Mouse (Mus musculus) CD4-positive helper T cell, adult 2 months (primary cell): ENCODE results near the gene Plcl2.
"Not testable (repeated sequence)": the region's sequence is repeated elsewhere in the genome, so short reads cannot be mapped to it uniquely, and the experiment has no call there.

Source experiments
- DNase-seq: peaks from one replicate; pipeline ENCODE4 v3.0.0-alpha.2; 2012; ENCODE audit warnings: low read depth, missing footprints, low spot score

Gene Plcl2

DNA sequence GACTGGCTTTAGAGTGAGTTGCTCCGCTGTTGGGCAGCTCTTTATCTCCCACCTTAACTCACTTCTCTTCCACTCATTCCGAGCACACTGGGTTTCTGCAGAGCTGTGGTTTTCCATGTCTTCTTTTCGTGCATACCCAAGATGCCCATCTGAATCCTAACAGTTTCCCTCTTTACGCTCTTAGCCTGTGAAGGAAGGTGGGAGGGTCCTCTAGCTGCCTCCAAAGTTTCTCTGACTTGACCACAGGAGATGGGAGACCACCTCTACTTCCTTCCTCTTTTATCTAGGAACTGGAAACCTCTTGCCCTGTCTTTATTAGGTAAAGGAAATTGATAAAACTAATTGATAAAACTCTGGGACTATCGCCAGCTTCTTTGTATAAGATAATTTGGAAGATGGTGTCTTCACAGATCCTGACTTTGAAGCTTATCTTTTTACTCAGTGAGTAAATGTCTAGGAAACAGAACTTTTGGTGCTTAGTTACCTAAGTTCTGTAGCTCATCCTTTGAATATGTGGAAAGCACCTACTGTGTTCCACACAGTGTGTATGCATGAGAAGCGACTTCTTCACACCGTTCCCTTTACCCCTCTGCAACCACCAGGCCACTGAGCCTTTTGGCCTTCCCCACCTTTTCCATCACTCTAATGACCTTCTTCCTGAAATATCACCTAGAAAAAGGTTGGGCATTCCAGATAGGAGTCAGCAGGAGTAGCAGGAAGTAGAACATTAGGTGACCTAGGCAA lies 111.8 kb downstream of the Plcl2 start:
- no peak for DNase-seq

DNA sequence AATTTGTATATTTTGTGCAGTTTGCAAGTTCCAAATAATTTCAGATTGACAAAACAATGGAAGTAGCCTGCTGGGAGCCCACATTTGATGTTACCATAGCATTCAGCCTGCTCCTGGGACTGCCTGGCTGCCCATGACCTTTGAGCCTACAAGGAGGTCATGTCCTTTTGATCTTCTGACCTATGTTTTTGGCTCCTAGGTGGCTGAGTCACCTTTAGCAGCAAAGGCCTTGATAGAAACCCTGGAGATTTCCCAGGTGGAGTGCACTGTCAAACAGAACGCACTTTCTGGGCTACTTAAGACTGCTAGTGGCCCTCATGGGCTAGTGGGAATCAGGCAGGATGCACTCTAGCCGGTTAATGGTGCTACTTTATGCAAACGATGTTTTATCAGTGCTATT lies 112.8 kb downstream of the Plcl2 start:
- DNase-seq: no peak

DNA sequence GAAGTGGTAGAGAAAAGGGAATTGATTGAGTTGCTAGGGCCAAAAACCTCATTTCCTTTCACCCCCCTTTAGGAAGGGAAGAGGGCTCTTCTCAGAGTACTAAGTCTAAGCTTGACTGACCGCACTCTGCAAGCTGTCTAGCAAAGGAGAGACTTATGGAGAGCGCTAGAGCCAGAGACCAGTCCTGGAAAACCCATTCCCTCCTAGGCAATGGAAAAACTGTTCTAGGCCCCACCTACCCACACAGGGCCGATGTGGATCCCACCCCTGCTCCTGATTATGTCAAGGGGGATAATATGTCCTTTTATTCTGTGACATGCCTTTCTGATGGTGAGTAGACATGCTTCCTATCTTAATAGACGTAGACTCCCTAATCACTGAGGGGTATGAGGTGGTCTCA lies 116.4 kb downstream of the Plcl2 start:
- no peak for DNase-seq

DNA sequence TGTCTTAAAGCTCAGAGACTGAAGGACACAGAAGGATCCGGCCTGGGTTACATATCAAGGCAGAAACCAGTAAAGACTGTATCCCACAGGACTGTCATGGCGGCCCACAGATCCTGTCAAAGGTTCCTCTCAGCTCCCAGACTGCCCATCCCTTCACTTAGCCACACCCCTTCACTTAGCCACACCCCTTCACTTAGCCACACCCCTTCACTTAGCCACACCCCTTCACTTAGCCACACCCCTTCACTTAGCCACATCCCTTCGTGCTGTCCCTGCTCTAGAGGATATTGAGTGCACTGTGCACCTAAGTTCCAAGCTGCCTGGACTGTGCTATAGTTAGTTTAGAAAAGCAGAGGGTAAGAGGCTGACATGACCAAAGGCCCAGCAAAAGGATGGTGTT lies 118.5 kb downstream of the Plcl2 start:
- peak; percentile 14 for DNase-seq

DNA sequence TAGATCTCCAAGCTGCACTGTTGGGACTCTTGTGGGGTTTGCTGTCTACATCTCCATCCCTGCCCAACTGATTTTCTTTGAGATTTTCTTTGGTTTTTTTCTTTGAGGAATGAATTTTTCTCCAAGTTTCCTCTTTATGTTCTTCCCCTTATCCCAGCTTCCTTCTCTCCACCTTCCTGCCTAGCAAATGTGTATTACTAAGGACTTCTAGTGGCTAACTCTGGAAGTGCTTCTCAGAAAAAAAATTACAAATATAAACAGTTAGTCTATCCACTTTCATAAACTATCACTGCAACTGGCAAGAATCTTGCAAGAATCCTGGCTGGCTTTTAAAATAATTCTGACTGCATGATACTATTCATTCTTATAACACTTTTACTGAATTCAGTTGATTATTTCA lies 119.5 kb downstream of the Plcl2 start:
- DNase-seq: no peak

DNA sequence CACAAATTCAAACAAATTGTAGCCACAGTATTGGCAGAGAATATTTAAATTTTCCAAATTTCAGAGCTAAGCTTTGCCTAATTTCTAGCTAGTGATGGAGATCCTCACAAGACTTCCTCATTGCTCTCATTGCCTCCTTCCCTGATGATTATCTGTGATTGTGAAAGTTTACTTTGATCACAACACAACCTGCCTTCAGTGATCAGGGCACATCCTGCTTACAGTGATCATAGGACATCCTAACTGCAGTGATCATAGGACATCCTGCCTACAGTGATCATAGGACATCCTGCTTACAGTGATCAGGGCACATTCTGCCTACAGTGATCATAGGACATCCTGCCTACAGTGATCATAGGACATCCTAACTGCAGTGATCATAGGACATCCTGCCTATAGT lies 121.8 kb downstream of the Plcl2 start:
- DNase-seq: peak; percentile 46

DNA sequence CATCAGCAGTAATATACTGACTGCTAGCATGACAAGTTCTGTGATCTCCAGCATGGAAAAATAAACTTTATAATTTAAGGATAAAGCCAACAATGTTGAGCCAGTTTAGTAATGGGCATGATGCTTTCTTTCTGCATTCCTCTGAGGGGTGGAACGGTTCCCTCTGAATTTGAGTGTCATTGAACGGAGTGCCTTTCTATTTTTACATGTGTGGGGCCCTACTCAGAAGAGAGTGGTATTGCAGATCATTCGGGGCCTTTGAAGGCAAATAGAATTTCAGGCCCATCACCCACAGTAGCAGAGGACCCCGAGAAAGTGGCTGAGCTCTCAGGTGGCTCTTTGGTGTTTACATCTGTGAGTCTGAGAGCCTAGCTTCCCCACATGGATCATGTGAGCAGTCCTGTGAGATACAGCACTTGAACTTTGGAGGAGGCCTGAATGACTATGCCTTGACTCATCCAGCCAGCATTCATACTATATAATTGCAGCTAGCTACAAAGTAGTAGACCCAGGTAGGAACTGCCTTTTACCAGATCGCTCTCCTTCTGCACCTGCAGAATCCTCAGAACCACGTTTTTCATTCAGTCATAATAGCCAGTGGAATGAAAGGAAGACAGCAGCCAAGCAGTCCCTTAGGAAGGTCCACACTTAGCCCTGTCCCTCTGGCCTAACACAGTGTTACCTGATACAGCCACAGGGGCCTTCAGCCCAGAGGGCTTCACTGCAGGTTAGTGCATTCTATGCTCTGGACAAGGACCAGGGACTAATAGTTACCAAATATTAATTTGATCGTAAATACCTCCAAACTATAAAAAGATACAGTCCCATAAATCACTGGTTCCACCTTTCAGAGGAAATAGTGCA lies 125.0 kb downstream of the Plcl2 start:
- no peak for DNase-seq

DNA sequence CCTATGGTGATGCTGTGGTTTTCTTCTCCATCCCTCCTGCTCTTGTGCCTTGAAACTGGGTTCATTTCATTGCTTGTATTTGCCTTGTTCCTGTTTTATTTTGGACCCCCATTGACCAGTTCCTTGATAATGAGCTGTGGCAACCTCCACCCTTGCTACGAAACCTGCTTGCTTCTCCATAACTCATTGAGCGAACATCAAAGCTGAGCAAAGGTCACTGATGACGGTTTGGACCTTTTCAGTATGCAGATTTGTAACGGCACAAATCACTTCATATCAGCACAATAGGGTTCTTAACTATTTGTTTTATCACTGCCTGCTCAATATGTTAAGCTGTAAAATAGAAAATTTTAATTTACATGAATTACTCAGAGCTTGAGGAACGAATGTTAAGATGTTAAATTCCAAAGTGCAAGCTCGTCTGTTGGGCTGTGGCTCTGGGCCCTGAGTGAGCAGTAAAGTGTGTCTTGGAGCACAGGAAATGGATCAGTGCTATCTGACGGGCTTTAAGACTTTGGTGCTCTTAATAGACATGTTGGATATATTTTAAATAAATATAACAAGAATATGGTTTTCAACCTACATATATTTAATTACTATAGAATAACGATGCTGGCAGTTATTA lies 126.9 kb downstream of the Plcl2 start:
- no peak for DNase-seq

DNA sequence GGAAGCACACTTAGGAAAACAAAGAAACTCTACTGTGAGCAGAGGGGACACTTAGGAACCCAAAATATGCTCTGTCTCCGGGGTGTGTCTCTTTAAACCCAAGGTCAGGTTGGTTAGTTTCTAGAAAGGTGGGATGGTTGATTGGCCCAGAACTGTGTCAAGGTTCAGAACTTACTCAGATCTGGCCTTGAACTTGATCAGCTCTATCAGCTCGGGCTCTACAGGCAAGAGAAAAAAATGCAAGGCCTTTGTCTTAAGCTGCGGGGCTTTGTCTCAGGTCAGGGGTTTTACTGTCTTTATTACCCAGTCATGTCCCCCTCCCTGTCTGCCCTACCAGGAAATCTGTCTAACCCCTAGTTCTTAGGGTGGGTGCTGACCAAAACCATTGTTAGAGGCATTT lies 129.6 kb downstream of the Plcl2 start:
- DNase-seq: no peak

DNA sequence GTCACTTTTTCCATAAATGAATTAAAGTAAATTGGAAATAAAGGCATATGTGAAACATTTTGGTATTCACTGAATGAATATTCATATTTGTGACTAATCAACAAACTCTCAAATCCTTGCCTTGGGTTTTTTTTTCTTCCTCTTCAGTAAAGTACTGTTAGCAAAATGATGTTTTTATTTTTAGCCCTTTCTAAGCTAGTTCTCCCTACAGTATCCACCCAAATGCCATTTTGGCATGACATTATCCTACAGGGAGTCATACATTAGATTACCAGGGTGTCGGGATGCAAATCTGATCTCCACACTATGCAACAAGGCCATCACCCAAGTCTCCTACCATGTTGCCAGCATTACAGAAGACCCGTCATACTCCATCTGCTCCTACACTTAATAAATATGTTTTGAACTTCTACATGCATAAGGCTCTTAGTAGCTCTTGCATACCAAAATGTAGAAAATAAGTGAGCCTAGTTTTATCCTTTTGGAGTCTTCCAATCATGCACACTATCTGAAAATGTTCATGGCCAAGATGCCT lies 131.9 kb downstream of the Plcl2 start:
- no peak for DNase-seq

DNA sequence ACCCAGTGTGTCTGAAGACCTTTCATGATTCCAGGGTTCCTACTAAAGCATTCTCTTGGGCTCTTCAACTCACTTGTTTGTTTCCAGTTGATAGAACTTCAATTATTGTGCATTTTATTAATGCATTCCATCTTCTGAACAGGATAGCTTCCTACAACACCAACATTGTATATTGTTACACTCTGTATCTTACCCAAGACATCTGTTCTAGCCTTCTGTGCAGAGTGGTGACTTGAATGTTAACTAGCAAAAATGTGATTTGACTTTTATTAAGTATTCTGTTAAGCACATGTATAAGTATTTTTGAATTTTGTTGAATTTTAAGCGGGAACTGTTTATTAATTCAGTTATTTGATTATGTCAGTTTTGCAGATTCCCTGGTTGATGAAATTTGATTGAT lies 132.7 kb downstream of the Plcl2 start:
- DNase-seq: no peak

DNA sequence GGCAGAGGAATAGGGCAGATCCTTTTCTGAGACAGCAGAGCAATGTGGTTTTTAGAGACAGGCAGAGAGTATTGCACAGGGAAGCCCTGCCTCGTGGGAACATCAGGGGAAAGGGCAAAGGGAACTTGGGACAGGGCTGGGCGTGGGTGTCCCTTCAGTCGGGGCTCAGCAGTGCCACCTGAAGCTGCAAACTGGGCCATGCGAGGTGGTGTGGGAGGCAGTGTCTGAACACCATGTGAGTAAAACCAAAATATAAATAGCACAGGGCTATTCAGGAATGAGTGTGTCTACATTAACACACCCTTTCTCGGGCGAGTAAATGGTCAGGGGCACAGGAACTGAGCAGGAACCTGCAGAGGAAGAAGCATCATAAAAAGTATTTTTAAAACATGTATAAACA lies 134.2 kb downstream of the Plcl2 start:
- DNase-seq: no peak

DNA sequence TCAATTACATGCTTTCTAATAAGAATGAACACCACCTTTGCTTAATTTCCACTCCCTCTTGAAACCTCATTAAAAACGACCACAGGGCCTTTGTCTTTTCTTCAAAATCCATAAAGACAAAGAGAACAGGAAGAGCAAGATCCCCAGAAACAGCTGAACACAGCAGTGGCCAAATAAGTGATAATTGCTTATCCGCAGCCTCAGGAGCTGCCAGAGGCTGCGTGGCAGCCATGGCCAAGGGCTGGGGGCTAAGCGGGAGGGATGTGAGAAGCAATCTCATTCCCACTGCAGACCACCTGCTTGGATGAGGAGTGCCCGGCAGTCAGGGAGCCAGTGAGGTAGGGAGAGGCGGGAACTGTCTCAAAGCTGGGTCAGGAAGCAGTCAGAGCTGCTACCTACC lies 134.8 kb downstream of the Plcl2 start:
- no peak for DNase-seq

DNA sequence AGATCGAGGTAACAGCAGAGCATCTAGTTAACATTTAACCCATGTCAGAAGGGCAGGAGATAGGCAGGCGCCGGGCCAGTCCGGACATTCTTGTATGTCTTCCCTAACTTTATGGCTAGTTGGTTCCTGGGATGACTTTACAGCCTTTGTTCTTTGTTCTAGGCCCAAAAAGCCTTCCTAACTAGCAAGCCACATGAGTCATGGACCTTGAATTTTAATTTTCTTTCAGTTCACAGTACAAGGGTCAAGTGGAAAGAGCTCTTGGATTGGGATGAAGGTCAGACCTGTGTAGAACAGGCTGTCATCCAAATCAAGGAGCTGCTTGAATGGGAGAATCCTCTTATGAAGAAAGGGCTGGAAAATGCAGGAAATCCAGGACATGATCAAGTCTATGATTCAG lies 138.9 kb downstream of the Plcl2 start:
- not testable (repeated sequence) for DNase-seq

DNA sequence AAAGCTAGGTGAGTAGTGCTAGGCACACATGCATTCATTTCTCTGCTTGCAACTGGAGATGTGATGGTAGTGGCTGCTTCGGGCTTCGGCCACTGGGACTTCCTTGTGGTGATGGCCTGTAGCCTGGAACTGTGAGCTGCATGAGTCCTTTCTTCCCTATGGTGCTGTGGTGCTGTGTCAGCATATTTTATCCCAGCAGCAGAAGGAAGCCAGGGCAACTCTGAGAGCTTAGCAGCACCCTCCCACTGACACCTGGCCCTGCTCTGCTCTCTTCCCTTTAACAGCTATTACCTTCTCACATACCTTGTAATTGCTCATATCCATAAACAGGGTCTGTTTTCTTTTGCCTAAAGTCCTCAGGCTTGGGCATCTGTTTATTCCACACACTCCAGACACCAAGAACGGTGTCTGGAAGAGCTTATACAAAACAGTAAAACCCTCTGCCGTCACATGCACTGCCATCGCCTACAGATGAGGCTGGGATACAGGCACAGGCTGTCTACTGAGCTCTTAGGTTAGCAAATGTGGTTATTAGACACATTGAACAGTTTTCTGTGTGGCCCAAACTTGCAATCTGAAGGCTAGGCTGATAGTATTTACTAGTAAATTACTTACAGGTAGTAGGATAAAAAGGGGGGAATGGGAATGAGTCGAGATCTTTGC lies 139.7 kb downstream of the Plcl2 start:
- DNase-seq: no peak

DNA sequence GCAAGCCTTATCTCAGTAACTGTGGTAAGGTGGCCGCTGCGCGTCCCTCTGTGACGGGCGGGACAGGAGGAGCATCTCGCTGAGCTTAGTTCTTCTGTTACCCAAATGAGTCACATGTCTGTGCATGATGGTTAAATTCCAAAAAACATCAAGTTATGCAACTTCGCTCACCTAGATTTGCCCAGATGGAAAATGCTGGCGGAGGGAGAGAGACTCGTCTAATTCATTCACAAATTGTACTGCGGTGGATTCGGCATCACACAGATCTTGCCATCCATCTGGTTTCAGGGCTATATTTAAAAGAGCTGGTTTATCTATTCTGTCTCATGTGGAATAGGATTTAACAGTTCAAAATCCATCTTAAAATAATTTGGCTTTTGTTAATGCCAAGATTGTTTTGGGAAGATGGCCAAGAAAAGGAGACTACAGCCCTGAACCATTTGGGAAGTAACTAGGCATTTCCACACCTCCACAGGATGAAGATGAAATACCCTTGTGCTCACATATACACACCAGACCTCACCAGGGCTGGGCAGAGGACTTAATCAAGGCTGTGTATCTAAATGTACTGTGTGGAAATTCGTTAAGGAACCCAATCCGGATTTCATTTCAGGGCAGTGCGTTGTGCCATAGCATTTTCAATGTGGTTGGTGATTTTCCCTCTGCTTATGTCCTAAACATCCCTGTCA lies 141.5 kb downstream of the Plcl2 start:
- DNase-seq: no peak

DNA sequence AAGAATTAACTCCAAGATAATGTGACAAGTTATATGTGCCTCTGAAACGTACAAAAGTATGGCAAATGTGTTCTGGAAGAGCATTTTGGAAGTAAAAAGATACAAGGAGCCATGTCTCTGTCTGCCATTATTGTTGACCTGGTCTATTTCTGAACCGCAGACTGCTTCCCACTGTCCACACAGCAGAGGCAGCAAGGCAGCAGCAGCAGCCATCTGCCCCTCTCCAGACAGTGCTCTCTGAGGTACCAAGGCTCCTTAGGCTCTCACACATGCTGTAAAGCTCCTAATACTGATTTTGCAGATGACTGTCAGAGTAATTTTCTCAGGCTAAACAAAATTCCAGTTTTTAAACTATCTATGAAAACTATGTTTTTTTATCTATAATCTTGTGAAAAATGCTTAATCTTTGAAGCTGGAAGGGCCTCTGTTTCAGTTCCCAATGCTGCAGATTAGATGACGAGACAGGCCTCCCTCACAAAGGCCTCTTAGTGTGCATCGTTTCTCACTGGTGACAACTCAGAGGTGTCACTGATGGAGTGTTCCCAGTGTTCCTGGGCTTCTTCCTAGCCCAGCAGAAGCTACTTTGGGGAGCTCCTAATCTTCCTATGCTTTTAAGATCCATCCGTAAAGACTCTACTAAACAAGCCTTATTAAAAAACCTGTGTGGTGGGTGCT lies 145.7 kb downstream of the Plcl2 start:
- DNase-seq: no peak

DNA sequence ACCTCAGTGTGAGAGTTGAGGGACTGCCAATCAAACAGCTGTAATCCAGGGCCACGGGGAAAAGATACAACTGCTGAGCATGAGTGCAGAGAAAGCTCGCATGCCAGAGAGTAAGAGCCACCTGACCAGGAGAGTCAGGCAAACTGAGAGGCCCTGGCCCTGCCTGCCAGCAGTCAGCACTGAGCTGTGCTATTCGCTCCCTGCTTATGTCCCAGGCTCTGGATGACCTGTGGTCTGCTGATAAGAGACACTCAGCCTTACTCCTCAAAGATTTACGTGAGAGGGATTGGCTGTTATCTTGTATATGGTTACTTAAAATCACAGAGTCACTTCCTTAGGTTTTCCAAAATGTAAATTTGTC lies 146.2 kb downstream of the Plcl2 start:
- DNase-seq: no peak

DNA sequence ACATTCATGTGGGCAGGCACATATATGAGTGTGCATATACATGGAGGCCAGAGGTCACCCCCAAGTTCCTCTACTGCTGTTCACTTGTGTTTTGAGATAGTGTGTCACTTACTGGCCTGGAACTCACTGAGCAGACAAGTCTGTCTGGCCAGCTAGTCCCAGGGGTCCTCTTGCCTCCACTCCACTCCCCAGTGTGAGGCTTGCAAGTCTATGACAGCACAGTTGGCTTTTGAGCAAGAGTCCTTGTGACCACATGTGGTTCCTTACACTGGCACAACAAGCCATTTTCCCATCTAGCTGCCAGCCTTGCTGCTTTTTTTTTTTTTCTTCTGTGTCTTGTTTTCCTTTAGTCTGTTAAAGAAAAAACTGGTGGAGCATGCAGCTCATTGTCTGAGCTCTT lies 148.1 kb downstream of the Plcl2 start:
- DNase-seq: no peak

DNA sequence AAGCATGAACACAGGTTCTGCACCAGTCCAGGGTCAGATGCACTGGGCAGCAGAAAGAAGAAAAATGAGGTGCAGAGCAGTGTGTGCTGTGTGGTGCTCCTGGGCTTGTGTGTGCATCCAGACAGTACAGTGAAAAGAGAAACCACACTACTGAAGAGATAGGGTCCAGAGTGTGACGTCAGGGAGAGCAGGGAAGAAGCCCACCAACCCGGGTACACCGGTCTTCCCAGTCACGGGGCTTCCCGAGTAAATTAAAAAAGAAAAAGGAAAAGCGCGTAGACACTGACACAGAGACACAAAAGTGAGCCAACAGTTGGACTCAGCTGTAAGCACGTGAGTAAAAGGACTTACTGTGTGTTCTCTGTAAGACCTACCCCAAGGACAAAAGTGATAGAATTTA lies 149.7 kb downstream of the Plcl2 start:
- DNase-seq: no peak

DNA sequence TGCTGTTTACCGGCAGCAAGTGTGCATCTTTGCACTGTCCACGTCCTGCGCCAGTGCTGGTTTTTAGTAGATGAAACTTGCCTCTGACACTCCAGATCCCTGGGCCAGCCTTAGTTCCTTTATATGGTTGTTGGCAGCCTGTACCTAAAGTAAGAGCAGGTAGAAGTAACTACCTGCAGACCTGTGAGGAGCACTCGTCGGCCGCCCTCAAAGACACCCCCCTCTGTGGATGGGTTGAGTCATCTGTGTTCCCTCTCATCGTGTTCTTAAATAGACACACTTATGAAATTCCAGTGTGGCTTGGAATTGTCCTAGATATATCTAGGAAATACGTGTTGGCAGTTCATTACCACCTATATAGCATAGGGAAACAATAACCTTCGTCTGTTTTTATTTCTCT lies 158.4 kb downstream of the Plcl2 start:
- DNase-seq: no peak
